16 mouse cellular contexts compared by ENCODE assay signal in genomic region chr3:23164828-23165450, GRCm38 (mm10).
"Had no signal": no experiment of that assay in that cellular context is flagged by ENCODE, and none has a peak within 500 bp of the region (broad histone marks: within the 10 kb centered on the region; RNA-seq: fewer than 3 reads in every experiment).

No protein-coding gene starts in this region.

- H3K4me3 ChIP-seq: kidney, embryonic 15.5 days; left cerebral cortex, adult 2 months; liver, embryonic 13.5 days; stomach, embryonic 15.5 days had no signal

- H3K9ac ChIP-seq: kidney, embryonic 15.5 days; liver, embryonic 13.5 days; stomach, embryonic 15.5 days had no signal

- ATAC-seq: midbrain, embryonic 16.5 days had no signal

- H3K4me2 ChIP-seq: kidney, embryonic 15.5 days; liver, embryonic 13.5 days; stomach, embryonic 15.5 days had no signal

- H3K4me1 ChIP-seq: kidney, embryonic 15.5 days; liver, embryonic 13.5 days; stomach, embryonic 15.5 days had no signal

- H3K27ac ChIP-seq: kidney, embryonic 15.5 days; left cerebral cortex, adult 2 months; liver, embryonic 13.5 days; stomach, embryonic 15.5 days had no signal

- H3K36me3 ChIP-seq: kidney, embryonic 15.5 days; liver, embryonic 13.5 days; stomach, embryonic 15.5 days had no signal

- H3K9me3 ChIP-seq: kidney, embryonic 15.5 days; liver, embryonic 13.5 days; stomach, embryonic 15.5 days had no signal

- DNase-seq: kidney, adult 11 months; kidney, adult 8-10 months; kidney, postnatal 10 days; kidney, postnatal 36 days; layer of hippocampus, postnatal 36 days; liver, embryonic 13.5 days; lung, adult 2 months; lung, postnatal 14 days; lung, postnatal 4 days; right cerebral cortex, postnatal 25 days; spleen, adult 18-20 months; thymus, postnatal 25 days had no signal

- H3K27me3 ChIP-seq: kidney, embryonic 15.5 days; liver, embryonic 13.5 days; stomach, embryonic 15.5 days had no signal
